Mouse (Mus musculus) liver, embryonic 16.5 days (tissue): ENCODE measurements around the gene Olfr462. TPM values are rescaled to one million over a fixed set of nuclear protein-coding genes. Genes with fewer than 3 reads are reported as not detected.

ENCODE experiments used
- ATAC-seq: fragments of 200-750 bp; cut with Nextera tagmentation; 2 replicates; pipeline ENCODE4 v1.8.0; 2017; ENCODE audit warnings: low read depth, mild to moderate bottlenecking, moderate number of reproducible peaks, moderate library complexity
- H3K27ac ChIP-seq: fragments of 300-500 bp; sonication (generic); 2 replicates; pipeline ENCODE4 v1.5.1; 2014; ENCODE audit warnings: mild to moderate bottlenecking, low read length
- H3K27me3 ChIP-seq: fragments of 300-500 bp; sonication (generic); 2 replicates; pipeline ENCODE4 v1.6.1; 2014; ENCODE audit warnings: low read depth, low read length, mixed read lengths; ENCODE audit not compliant: control insufficient read depth, insufficient read depth
- H3K36me3 ChIP-seq: fragments of 300-500 bp; sonication (generic); 2 replicates; pipeline ENCODE4 v1.6.1; 2014; ENCODE audit warnings: mild to moderate bottlenecking; ENCODE audit not compliant: control insufficient read depth, insufficient read depth
- H3K4me1 ChIP-seq: fragments of 300-500 bp; sonication (generic); 2 replicates; pipeline ENCODE4 v1.6.1; 2014; ENCODE audit warnings: low read depth, low read length, mixed read lengths; ENCODE audit not compliant: control insufficient read depth
- H3K4me2 ChIP-seq: fragments of 300-500 bp; sonication (generic); 2 replicates; pipeline ENCODE4 v1.6.1; 2014; ENCODE audit warnings: low read depth, low read length, mixed read lengths
- H3K4me3 ChIP-seq: fragments of 300-500 bp; sonication (generic); 2 replicates; pipeline ENCODE4 v1.5.1; 2014; ENCODE audit warnings: low read depth, mild to moderate bottlenecking, low read length
- H3K9ac ChIP-seq: fragments of 300-500 bp; sonication (generic); 2 replicates; pipeline ENCODE4 v1.6.1; 2014; ENCODE audit warnings: low read depth, low read length
- H3K9me3 ChIP-seq: fragments of 300-500 bp; sonication (generic); replicated peaks from 2 replicates; pipeline ENCODE4 v1.6.1; 2016; ENCODE audit warnings: low read length; ENCODE audit not compliant: control insufficient read depth
- WGBS: fragments of 180-500 bp; shearing (Covaris S2); extraction: QIAGEN DNeasy Blood & Tissue Kit; methylation state at CpG from one replicate; pipeline ENCODE4 v1.1.7; 2014; ENCODE audit not compliant: insufficient replicate concordance; 5-methylcytosine and 5-hydroxymethylcytosine counted together
- polyA plus RNA-seq: library from polyadenylated mRNA; unstranded; fragments of >200 nt; fragmentation: Nextera tagmentation; extraction: Ambion mirVana; gene quantifications from 2 replicates; pipeline ENCODE4 v1.2.1, GENCODE M21; 2015

Olfr462 gene
- polyA plus RNA-seq, 1 experiment from 2014 or later, result not detected

DNA sequence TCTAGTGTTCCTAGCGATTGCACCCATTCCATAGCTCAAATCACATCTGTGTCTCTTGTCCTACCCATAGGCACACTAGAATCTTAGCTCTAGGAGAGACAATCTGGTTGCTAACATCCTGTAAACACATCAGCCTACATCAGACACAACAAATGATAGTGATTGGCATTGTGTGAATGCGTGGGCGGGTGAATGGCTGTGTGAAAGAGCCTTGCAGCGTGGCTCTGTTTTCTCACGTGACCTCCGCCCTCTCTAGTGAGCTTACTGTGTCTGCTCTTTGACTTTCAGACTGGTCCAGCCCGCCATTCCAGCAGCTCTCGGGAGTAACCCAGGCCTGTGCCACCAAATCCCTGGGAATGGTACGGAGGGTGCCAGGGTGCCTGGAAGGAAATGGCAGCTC, 31.6 kb downstream of the Olfr462 start:
- no peak overlapping the region for H3K4me2 ChIP-seq
- ATAC-seq, result no peak
- H3K9ac ChIP-seq, result no peak overlapping the region
- H3K4me1 ChIP-seq, result no peaks in the 10 kb centered on the region
- H3K27me3 ChIP-seq, result no peaks in the 10 kb centered on the region
- WGBS, result 61% methylated on average over 9 of the region's 9 CpGs
- H3K4me3 ChIP-seq, result no peak overlapping the region
- no peaks in the 10 kb centered on the region; the same call in 1 of the 2 replicates for H3K36me3 ChIP-seq
- no peak overlapping the region for H3K27ac ChIP-seq
- no peaks in the 10 kb centered on the region for H3K9me3 ChIP-seq

- Histone ChIP-seq H3K27ac (no peak overlapping the region), H3K4me1 (no peaks in the 10 kb centered on the region), H3K9me3 (no peaks in the 10 kb centered on the region), H3K9ac (no peak overlapping the region), H3K4me2 (no peak overlapping the region), H3K27me3 (no peaks in the 10 kb centered on the region), H3K36me3 (no peaks in the 10 kb centered on the region; the same call in 1 of the 2 replicates), H3K4me3 (no peak overlapping the region)
- WGBS, result 71% methylated on average over 11 of the region's 11 CpGs
- ATAC-seq, result no peak
Observed at GRCm38 (mm10) chr11:87859273-87859672, 32.8 kb downstream of the Olfr462 start.

GRCm38 (mm10) chr11:87854550-87854949, 37.5 kb downstream of the Olfr462 start:
- peaks cover 4% of the 10 kb centered on the region for H3K4me1 ChIP-seq
- H3K9me3 ChIP-seq, result no peaks in the 10 kb centered on the region
- 64% methylated on average over 7 of the region's 7 CpGs for WGBS
- no peak overlapping the region for H3K4me3 ChIP-seq
- H3K36me3 ChIP-seq, result no peaks in the 10 kb centered on the region; the same call in 1 of the 2 replicates
- H3K27me3 ChIP-seq, result no peaks in the 10 kb centered on the region
- no peak overlapping the region for H3K9ac ChIP-seq
- no peak for ATAC-seq
- H3K4me2 ChIP-seq, result no peak overlapping the region
- no peak overlapping the region for H3K27ac ChIP-seq

DNA sequence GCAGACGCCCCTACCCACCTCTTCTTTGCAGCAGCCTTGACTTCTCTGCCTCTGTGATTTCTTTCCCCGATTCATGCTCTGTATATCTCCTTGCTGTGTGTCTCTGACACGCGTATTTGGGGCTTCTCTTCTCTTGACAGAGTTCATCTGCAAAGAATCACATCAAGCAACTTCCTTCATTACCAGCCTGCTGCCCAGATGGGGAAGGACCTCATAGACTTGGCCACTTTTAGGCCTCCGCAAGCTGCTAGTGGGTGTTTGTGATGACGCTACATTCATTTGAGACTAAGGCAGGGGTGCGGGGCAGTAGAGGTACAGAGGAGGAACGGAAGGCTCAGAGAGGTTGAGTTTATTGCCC, 38.5 kb downstream of the Olfr462 start:
- WGBS, result 37% methylated on average over 8 of the region's 8 CpGs
- no peaks in the 10 kb centered on the region for H3K9me3 ChIP-seq
- H3K36me3 ChIP-seq, result no peaks in the 10 kb centered on the region; the same call in 1 of the 2 replicates
- no peaks in the 10 kb centered on the region for H3K27me3 ChIP-seq
- peak overlapping the region; percentile 68 for H3K4me3 ChIP-seq
- no peak overlapping the region for H3K27ac ChIP-seq
- ATAC-seq, result no peak
- H3K4me1 ChIP-seq, result peaks cover 4% of the 10 kb centered on the region
- H3K4me2 ChIP-seq, result peak overlapping the region; percentile 76
- H3K9ac ChIP-seq, result peak overlapping the region; percentile 47; the same call in 1 of the 2 replicates

DNA sequence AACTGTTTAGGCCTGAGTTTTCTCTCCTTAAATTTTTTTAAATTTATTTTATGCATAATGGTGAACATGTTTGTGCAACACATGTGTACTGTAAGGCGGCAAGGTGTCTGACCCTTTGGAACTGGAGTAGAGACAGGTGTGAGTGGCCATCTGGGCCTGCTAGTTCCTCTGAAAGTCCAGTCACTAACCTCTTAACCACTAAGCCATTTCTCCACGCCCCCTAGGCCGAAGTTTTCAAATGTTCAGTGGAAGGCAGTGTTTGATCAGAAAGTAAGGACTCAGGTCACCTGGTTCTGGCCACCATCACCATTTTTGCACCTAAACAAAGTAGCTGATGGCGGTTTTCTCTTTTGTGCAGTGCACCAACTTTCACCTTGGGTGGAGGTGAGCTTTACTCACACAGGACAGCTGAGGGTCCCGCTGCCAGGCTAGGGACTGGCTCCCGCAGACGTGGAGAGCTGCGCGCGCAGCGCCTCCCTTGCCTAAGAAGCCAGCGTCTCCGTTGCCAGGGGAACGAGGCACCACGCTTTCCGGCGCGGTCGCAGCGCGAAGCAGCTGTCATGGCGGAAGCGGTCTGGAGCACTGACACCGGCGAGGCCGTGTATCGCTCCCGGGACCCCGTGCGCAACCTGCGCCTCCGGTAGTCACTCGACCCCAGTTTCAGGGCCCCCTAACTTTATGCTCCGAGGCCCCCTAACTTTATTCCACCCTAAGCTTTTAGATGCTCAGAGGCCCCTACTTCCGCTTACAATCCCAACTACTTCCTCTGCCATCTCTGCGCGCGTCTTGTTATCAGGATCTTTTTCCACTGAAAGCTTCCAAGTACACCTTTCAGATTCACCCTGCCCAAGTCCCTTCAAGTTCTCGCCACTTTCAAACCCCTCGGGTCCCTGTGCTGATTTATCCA, 39.1 kb downstream of the Olfr462 start, which contains the start of gene Mks1:
Gene Mks1 (plus strand): TSS at position 526 of the 907 bp plus-strand sequence.
- Histone ChIP-seq H3K27ac (no peak within 1 kb of the TSS), H3K9me3 (no peaks in the 10 kb centered on the region), H3K9ac (peak within 1 kb of the TSS; percentile 47; the same call in 1 of the 2 replicates), H3K4me3 (peak within 1 kb of the TSS; percentile 68), H3K4me1 (peaks cover 4% of the 10 kb centered on the region), H3K4me2 (peak within 1 kb of the TSS; percentile 76), H3K36me3 (no peaks in the 10 kb centered on the region; the same call in 1 of the 2 replicates), H3K27me3 (no peaks in the 10 kb centered on the region)
- peak; percentile 81 for ATAC-seq
- WGBS, result 3% methylated on average over 40 of the region's 40 CpGs

GRCm38 (mm10) chr11:87847884-87848283, 44.2 kb downstream of the Olfr462 start:
- H3K4me2 ChIP-seq, result no peak overlapping the region
- H3K27ac ChIP-seq, result no peak overlapping the region
- H3K27me3 ChIP-seq, result no peaks in the 10 kb centered on the region
- H3K36me3 ChIP-seq, result no peaks in the 10 kb centered on the region
- H3K9ac ChIP-seq, result no peak overlapping the region
- no peaks in the 10 kb centered on the region for H3K9me3 ChIP-seq
- no peaks in the 10 kb centered on the region for H3K4me1 ChIP-seq
- no peak overlapping the region for H3K4me3 ChIP-seq
- WGBS, result 63% methylated on average over 6 of the region's 6 CpGs
- ATAC-seq, result no peak

DNA sequence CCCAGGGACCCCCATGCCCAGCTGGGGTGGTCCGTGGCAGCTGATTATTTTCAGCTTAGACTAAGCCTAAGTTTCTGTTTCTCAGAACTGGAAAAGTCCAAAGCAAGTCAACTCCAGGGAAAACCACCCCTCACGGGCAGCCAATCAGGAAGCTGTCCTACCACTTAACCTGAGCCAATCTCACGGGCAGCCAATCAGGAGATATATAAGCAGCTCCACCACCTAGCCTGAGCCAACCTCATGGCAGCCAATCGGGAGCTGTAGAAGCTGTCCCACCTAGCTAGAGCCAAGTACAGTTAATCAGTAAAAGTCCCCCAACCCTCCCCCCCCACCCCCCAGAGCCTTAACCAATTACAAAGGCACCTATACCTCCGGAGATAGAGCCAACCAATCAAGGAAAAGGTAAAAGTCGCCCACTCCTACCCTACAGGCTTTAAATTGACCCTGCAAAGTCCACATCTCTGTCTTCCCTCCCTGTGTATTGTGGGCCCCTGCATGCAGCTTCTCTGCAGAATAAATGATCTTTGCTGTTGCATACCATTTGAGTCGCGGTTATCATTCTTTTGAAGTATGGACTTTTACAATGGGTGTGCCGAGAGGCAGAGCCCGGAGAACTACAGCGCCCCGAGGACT, 45.0 kb downstream of the Olfr462 start:
- Histone ChIP-seq H3K27ac (no peak overlapping the region), H3K4me2 (no peak overlapping the region), H3K36me3 (no peaks in the 10 kb centered on the region), H3K4me1 (no peaks in the 10 kb centered on the region), H3K4me3 (no peak overlapping the region), H3K9ac (no peak overlapping the region), H3K9me3 (no peaks in the 10 kb centered on the region), H3K27me3 (no peaks in the 10 kb centered on the region)
- ATAC-seq, result no peak
- WGBS, result 69% methylated on average over 12 of the region's 12 CpGs

DNA sequence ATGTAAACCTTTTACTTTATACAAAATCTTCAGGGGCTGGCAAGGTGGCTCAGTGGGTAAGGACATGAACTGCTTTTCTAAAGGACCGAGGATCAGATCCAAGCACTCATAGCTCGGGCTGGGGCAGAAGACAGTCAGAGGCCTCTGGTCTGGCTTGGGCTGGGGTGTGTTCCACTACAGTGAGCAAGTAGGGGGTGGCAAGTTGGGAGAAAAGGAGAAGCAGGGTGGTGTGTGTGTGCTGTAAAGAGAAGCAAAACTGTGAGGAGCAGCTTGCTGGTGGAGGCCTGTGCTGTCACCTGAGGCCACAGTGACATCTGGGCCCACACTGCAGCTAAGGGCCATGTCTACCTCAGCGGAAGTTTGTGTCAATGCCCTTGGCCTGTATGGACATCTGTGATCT, 50.6 kb downstream of the Olfr462 start:
- no peaks in the 10 kb centered on the region for H3K27me3 ChIP-seq
- no peaks in the 10 kb centered on the region for H3K4me1 ChIP-seq
- WGBS, result 65% methylated on average over 3 of the region's 3 CpGs

DNA sequence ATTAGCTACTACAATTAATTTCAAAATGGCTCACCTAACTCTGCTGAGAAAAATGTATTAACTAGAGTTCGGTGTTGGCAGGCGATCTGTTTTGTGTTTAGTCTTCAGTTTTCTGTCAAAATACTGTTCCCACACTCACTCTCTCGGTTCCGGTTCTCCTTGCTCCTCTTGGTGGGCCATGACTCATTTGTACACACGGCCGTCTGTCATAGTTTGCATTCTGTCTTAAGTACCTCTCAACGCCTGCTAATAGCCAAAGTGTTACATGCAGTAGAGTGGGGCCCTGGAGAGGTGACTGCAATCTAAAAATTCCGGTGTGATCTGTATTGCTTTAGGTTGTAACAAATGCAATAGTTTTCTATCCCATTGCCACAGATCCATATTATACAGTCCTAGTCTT, 51.4 kb downstream of the Olfr462 start:
- no peaks in the 10 kb centered on the region for H3K4me1 ChIP-seq
- no peak overlapping the region for H3K4me2 ChIP-seq
- no peaks in the 10 kb centered on the region for H3K27me3 ChIP-seq
- no peaks in the 10 kb centered on the region for H3K36me3 ChIP-seq
- H3K9me3 ChIP-seq, result no peaks in the 10 kb centered on the region
- WGBS, result 73% methylated on average over 8 of the region's 8 CpGs
- no peak overlapping the region for H3K9ac ChIP-seq
- no peak for ATAC-seq
- H3K27ac ChIP-seq, result no peak overlapping the region
- no peak overlapping the region for H3K4me3 ChIP-seq

More for the DNA sequence above, 50.6 kb downstream of the Olfr462 start:
- ATAC-seq, result no peak
- no peaks in the 10 kb centered on the region for H3K9me3 ChIP-seq
- no peak overlapping the region for H3K27ac ChIP-seq
- H3K9ac ChIP-seq, result no peak overlapping the region
- no peak overlapping the region for H3K4me2 ChIP-seq
- H3K4me3 ChIP-seq, result no peak overlapping the region
- no peaks in the 10 kb centered on the region for H3K36me3 ChIP-seq
